Mouse (Mus musculus) liver, embryonic 15.5 days (tissue): ENCODE measurements at regions not wholly inside any gene's neighbourhood (a gene's known extent, or its start where the extent isn't known, plus 50 kb on each side); places are given as distances from the start of the nearest gene placed in this dataset.

Source experiments
- ATAC-seq: fragments of 200-750 bp; cut with Nextera tagmentation; 2 replicates; pipeline ENCODE4 v1.8.0; 2017; ENCODE audit warnings: moderate number of reproducible peaks, mild to moderate bottlenecking, moderate library complexity; ENCODE audit not compliant: insufficient read depth
- H3K27ac ChIP-seq: fragments of 300-500 bp; sonication (generic); replicated peaks from 2 replicates; pipeline ENCODE4 v1.5.1; 2015; ENCODE audit warnings: mild to moderate bottlenecking, inconsistent platforms
- H3K27me3 ChIP-seq: fragments of 300-500 bp; sonication (generic); 2 replicates; pipeline ENCODE4 v1.6.1; 2015; ENCODE audit warnings: mild to moderate bottlenecking, inconsistent platforms
- H3K36me3 ChIP-seq: fragments of 300-500 bp; sonication (generic); replicated peaks from 2 replicates; pipeline ENCODE4 v1.6.1; 2015; ENCODE audit warnings: moderate library complexity, mild to moderate bottlenecking, inconsistent platforms
- H3K4me1 ChIP-seq: fragments of 300-500 bp; sonication (generic); replicated peaks from 2 replicates; pipeline ENCODE4 v1.6.1; 2015; ENCODE audit warnings: inconsistent platforms
- H3K4me2 ChIP-seq: fragments of 300-500 bp; sonication (generic); 2 replicates; pipeline ENCODE4 v1.6.1; 2015; ENCODE audit warnings: moderate library complexity, mild to moderate bottlenecking, inconsistent platforms
- H3K4me3 ChIP-seq: fragments of 300-500 bp; sonication (generic); replicated peaks from 2 replicates; pipeline ENCODE4 v1.5.1; 2015; ENCODE audit warnings: mild to moderate bottlenecking, inconsistent platforms
- H3K9ac ChIP-seq: fragments of 300-500 bp; sonication (generic); 2 replicates; pipeline ENCODE4 v1.6.1; 2015; ENCODE audit warnings: moderate library complexity, mild to moderate bottlenecking, inconsistent platforms
- H3K9me3 ChIP-seq: fragments of 300-500 bp; sonication (generic); replicated peaks from 2 replicates; pipeline ENCODE4 v1.6.1; 2016; ENCODE audit warnings: inconsistent platforms
- WGBS: fragments of 180-500 bp; shearing (Covaris S2); methylation state at CpG from one replicate; pipeline ENCODE4 v1.1.7; 2015; ENCODE audit warnings: mixed read lengths; ENCODE audit not compliant: insufficient replicate concordance; 5-methylcytosine and 5-hydroxymethylcytosine counted together

DNA sequence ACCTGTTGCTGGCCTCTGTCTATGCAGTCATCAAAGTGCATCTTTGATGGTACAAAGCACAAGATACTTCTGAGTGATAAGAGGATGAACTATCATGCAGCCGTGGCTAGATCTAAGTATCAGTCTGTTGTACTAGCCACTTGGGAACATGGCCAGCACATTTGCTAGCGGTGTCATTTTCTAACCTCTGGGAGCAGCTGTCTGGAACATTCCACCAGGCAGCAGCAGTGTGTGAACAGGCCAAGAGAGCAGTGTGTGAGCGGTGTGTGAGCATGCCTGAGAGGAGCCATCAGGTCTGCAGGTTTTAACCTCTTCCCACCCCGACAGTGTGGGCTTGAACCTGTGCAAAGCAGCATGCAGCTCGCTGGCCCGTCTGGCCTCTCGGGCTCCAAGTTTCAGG lies 248.3 kb downstream of the Gadd45g start:
- ATAC-seq = no peak

DNA sequence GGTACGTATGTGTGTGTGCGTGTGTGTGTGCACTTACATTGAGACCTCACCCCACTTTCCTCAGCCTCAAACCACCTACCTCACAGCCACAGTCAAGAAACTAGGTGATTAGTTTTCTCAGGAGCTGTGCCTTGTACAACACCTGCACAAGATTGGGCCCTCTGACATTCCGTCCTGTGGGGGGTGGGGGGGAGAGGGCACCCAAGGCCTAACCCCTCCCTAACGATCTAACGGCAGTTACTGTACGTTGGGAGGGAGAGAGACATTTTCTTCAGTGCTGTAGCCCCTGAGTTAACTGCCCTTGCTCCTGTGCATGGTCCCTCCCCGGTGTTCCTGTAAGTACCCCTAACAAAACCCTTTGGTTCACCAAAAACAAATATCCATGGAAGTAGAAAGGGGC lies 250.0 kb downstream of the Gadd45g start:
- H3K4me3 ChIP-seq = no peak overlapping the region
- no peak overlapping the region for H3K9ac ChIP-seq
- no peaks in the 10 kb centered on the region for H3K9me3 ChIP-seq
- no peaks in the 10 kb centered on the region for H3K36me3 ChIP-seq
- no peaks in the 10 kb centered on the region for H3K27me3 ChIP-seq
- no peak overlapping the region for H3K27ac ChIP-seq
- H3K4me2 ChIP-seq = no peak overlapping the region
- no peaks in the 10 kb centered on the region for H3K4me1 ChIP-seq
- WGBS = 63% methylated on average over 7 of the region's 7 CpGs
- no peak for ATAC-seq

More for the DNA sequence above, 248.3 kb downstream of the Gadd45g start:
- H3K27me3 ChIP-seq = no peaks in the 10 kb centered on the region
- no peak overlapping the region for H3K27ac ChIP-seq
- no peaks in the 10 kb centered on the region for H3K9me3 ChIP-seq
- no peaks in the 10 kb centered on the region for H3K4me1 ChIP-seq
- no peak overlapping the region for H3K4me3 ChIP-seq
- no peak overlapping the region for H3K9ac ChIP-seq
- WGBS = 66% methylated on average over 7 of the region's 7 CpGs
- H3K36me3 ChIP-seq = no peaks in the 10 kb centered on the region
- H3K4me2 ChIP-seq = no peak overlapping the region

DNA sequence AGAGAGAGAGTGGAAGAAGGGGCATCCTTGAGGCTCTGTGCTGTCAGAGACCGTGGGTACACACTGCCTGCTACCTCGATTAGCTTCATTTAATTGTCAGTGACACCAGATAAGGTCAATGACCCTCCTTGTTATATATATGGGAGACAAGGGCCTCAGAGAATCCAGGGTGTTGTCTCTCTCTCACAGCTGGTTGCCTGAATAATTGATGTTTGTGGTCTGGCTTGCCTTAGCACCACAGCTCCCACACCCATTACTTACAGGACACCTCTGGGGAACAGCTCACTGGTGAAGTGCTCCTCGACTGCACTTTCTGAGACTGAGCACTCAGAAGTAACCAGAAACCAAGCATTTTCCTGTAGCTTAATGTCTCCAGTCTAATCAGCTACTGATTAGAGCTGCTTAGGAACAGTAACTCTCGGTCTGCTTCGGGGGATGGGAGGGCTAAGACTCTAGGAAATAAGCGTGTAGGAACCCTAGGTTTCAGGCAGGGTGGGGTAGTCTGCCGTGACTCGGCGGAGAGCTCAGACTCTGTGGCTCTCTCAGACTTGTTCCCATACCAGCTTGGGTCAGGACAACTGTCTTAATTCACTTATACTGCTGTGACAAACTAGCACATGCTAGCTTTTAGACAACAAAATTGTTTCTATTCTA lies 259.6 kb downstream of the Gadd45g start:
- H3K4me1 ChIP-seq = no peaks in the 10 kb centered on the region
- 17% methylated on average over 9 of the region's 9 CpGs for WGBS
- ATAC-seq = no peak

DNA sequence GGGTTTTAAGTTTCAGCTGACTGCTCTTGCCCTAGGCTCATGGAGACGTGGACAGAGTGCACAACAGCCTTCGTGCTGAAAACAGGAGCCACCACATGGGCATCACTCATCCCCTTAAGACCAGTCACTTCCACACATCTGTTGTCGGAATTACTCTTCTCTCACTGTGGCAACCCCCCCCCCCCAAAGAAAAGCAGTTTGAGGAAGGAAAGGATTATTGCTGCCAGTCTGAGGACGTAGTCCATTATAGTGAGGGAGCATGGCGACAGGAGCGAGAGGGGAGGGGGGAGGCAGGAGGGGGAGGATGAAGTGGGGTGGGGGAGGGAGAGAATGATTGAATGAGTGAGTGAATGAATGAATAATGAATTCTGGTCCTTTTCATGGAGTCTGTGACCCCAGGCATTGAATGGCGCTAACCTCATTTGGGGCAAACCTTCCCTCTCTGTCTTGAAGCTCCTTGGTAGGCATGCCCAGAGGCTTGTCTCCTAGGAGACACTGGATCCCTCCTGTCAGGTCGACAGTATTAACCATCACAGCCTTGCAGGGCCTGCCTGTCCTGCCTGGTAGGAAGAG lies 262.0 kb downstream of the Gadd45g start:
- Histone ChIP-seq H3K9ac (no peak overlapping the region), H3K27me3 (no peaks in the 10 kb centered on the region), H3K9me3 (no peaks in the 10 kb centered on the region), H3K27ac (no peak overlapping the region), H3K36me3 (no peaks in the 10 kb centered on the region), H3K4me2 (no peak overlapping the region), H3K4me1 (no peaks in the 10 kb centered on the region), H3K4me3 (no peak overlapping the region)
- 55% methylated on average over 8 of the region's 8 CpGs for WGBS
- no peak for ATAC-seq

More for the DNA sequence above, 259.6 kb downstream of the Gadd45g start:
- Histone ChIP-seq H3K9ac (no peak overlapping the region), H3K4me3 (no peak overlapping the region), H3K9me3 (no peaks in the 10 kb centered on the region), H3K4me2 (no peak overlapping the region), H3K27ac (no peak overlapping the region), H3K36me3 (no peaks in the 10 kb centered on the region), H3K27me3 (no peaks in the 10 kb centered on the region)

DNA sequence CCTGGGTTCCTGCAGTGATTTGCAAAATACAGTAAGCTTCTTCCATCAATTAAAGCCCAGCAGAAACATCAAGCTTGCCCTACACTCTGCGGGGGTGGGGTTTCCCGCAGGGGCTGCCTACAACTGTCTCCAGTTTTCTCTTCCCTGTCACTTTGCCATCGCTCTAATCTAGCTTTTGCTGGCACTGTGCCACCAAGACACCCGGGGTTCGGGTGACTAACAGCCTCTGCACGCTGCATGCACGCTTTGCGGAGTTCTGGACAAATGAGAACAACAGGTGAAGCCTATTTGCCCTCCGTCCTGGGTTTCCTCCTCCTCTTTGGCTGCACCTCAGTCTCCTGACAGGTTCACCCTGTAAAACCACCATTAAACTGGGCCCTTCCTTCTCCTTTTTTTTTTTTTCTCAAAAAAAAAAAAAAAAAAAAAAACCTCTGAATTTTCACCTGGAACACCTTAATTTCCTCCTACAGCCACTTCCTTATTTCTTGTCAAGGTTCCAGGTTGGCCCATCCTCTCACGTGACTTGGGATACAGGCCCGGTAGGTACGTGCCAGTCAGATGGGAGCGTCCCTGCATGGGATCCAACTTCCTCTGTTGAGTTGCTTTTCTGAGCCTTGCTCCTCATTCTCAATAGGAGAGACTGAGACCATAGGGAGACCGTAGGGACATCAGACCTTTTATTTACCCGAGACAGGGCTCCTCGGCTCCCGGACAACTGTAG lies 262.7 kb downstream of the Gadd45g start:
- no peak overlapping the region for H3K9ac ChIP-seq
- no peak overlapping the region for H3K27ac ChIP-seq
- no peaks in the 10 kb centered on the region for H3K27me3 ChIP-seq
- H3K36me3 ChIP-seq = no peaks in the 10 kb centered on the region
- no peak overlapping the region for H3K4me3 ChIP-seq
- 69% methylated on average over 17 of the region's 17 CpGs for WGBS
- H3K4me2 ChIP-seq = no peak overlapping the region
- H3K4me1 ChIP-seq = no peaks in the 10 kb centered on the region
- H3K9me3 ChIP-seq = no peaks in the 10 kb centered on the region
- ATAC-seq = no peak

DNA sequence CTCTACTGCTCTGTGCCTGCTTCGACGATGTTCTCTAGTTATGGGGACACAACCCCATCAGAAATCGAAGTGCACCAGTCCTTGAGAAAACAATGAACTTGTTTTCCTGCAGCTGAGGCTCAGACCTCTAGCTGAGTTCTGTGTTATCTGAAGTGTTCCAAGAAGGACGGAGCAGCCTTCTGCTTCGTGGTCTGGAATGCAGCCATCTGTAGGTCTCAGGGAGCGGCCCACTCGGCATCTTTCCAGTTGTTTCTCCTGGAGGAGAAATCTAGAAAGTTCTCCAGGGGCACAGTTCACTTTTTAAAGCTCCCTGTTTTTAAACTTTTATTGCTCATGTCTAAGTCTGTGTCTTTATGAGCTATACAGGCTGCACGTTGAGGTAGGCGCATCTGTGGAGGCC lies 264.3 kb downstream of the Gadd45g start:
- no peaks in the 10 kb centered on the region for H3K9me3 ChIP-seq
- no peak overlapping the region for H3K4me3 ChIP-seq
- no peak overlapping the region for H3K9ac ChIP-seq
- H3K4me1 ChIP-seq = no peaks in the 10 kb centered on the region
- no peak overlapping the region for H3K27ac ChIP-seq
- 58% methylated on average over 9 of the region's 9 CpGs for WGBS
- no peaks in the 10 kb centered on the region for H3K27me3 ChIP-seq
- no peak for ATAC-seq
- H3K36me3 ChIP-seq = no peaks in the 10 kb centered on the region
- H3K4me2 ChIP-seq = no peak overlapping the region

DNA sequence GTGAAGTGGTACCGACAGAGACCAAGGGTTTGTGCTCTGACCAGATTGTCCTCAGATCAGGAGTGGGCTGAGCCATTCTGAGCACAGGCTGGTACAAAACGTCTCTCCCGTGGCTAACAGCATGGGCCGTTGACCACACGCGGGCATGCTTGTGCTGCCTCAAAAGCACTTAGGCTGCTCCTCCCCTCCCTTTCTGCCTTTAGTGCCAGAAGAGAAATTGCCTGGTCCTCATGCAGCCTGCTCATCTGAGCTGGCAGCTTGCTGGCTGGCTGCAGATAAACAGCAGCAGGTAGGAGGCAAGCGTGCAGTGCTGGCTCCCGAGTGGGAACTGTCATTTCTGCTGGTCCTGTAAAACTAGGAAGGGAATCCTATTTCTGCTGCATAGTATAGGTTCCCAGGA lies 267.1 kb downstream of the Gadd45g start:
- Histone ChIP-seq H3K4me3 (no peak overlapping the region), H3K9me3 (no peaks in the 10 kb centered on the region), H3K9ac (no peak overlapping the region), H3K36me3 (no peaks in the 10 kb centered on the region), H3K4me2 (no peak overlapping the region), H3K27me3 (no peaks in the 10 kb centered on the region), H3K4me1 (no peaks in the 10 kb centered on the region), H3K27ac (no peak overlapping the region)
- ATAC-seq = no peak
- 66% methylated on average over 8 of the region's 8 CpGs for WGBS

DNA sequence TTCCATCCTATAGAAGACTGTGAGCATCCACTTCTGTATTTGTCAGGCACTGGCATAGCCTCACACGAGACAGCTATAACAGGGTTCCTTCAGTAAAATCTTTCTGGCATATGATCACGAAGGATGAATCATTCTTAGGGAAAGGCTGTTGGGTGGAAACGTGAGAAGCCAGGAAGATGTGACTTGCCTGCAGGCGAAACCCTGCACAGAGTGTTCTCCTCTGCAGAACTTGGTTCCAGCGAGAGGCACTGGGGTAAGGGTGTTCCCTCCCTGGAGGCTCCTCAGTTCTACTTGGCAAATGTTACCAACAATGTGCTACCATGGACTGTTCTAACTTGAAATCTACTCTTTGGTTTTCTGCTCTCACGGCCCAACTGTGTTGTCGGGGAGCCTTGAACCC lies 268.0 kb downstream of the Gadd45g start:
- Histone ChIP-seq H3K9ac (no peak overlapping the region), H3K4me2 (no peak overlapping the region), H3K4me3 (no peak overlapping the region), H3K27ac (no peak overlapping the region), H3K4me1 (no peaks in the 10 kb centered on the region), H3K27me3 (no peaks in the 10 kb centered on the region), H3K9me3 (no peaks in the 10 kb centered on the region), H3K36me3 (no peaks in the 10 kb centered on the region)
- ATAC-seq = no peak
- WGBS = 61% methylated on average over 7 of the region's 7 CpGs

DNA sequence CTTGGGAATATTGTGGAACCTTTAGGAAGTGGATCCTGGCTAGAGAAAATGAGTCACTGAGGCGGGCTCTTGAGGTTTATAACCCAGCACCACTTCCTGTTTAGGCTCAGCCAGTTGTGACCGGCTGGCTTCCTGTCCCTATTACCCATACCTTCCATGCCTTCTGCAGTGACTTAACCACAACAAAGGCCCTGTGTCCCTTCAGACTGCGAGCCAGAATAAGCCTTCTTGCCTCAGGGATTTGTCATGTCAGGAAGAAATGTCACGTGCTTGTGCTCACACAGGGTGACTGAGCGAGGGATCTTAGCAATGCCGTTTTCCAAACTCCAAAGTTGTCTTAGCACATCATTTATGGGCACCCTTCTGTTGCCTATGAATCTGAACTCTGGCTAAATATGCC lies 268.5 kb downstream of the Gadd45g start:
- no peaks in the 10 kb centered on the region for H3K27me3 ChIP-seq
- 36% methylated on average over 6 of the region's 6 CpGs for WGBS
- H3K9me3 ChIP-seq = no peaks in the 10 kb centered on the region
- H3K27ac ChIP-seq = no peak overlapping the region
- H3K4me3 ChIP-seq = no peak overlapping the region
- ATAC-seq = no peak
- no peaks in the 10 kb centered on the region for H3K36me3 ChIP-seq
- H3K4me1 ChIP-seq = no peaks in the 10 kb centered on the region
- H3K4me2 ChIP-seq = no peak overlapping the region
- no peak overlapping the region for H3K9ac ChIP-seq

DNA sequence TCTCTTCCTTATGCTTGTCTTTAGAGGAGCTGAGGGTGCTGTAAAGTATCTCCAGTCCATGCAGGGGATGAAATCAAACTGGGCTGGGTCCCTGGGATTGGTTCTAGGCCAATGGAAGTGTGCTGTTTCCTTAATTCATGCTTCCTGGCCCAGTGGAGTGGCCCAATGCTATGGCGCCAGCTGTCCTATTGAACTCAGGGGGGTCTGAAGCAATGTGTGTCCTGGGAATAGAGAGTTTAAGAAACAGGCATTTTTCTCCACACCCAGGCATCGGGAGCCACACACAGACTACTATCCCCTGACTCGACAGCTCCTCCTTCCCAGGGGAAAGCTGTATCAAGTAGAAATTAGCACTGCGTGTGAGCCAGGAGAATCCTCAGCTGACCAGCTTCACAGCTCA lies 269.8 kb downstream of the Gadd45g start:
- 71% methylated on average over 4 of the region's 4 CpGs for WGBS
- H3K4me2 ChIP-seq = no peak overlapping the region
- no peak overlapping the region for H3K27ac ChIP-seq
- no peaks in the 10 kb centered on the region for H3K9me3 ChIP-seq
- H3K9ac ChIP-seq = no peak overlapping the region
- H3K36me3 ChIP-seq = no peaks in the 10 kb centered on the region
- H3K4me3 ChIP-seq = no peak overlapping the region
- H3K27me3 ChIP-seq = no peaks in the 10 kb centered on the region
- no peaks in the 10 kb centered on the region for H3K4me1 ChIP-seq
- no peak for ATAC-seq

DNA sequence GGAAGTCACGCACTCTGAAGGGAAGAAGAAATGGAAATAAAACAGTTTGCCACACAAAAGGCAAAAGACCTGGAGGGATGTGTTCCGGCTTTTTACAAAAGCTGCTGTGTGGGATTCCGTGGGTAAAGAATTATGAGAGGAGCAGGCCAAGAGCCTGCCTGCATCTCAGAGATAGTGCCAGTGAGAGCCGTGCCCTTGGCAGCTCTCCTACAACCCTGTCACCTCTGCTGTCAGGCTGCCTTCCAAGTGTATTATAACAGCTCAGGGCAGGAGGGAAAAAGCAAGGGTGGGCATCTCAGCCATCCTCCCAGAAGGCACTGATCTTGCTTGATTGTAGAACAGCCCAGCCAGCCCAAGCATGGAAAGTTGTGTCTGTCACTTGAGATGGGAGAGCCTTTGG lies 270.3 kb downstream of the Gadd45g start:
- Histone ChIP-seq H3K36me3 (no peaks in the 10 kb centered on the region), H3K9ac (no peak overlapping the region), H3K27me3 (no peaks in the 10 kb centered on the region), H3K4me2 (no peak overlapping the region), H3K9me3 (no peaks in the 10 kb centered on the region), H3K27ac (no peak overlapping the region), H3K4me1 (no peaks in the 10 kb centered on the region), H3K4me3 (no peak overlapping the region)
- 69% methylated on average over 4 of the region's 4 CpGs for WGBS
- ATAC-seq = no peak
